Mouse (Mus musculus): ENCODE measurements around the gene 1110017D15Rik.

- TF ChIP-seq CTCF (conservative IDR thresholded peaks at IDR 0.05; ENCODE audit: insufficient read depth, insufficient read length, low read depth, low read length) (no peak), POLR2A (IDR thresholded peaks at IDR 0.05; ENCODE audit: low read depth, low read length) (no peak)
Observed at GRCm38 (mm10) chr4:41554994-41555663, 38.0 kb upstream of the 1110017D15Rik start.

All from kidney, adult 2 months (tissue).